Mouse (Mus musculus) large intestine, adult 2 months (tissue): ENCODE measurements around the gene March2. TPM values are rescaled to one million over a fixed set of nuclear protein-coding genes. Genes with fewer than 3 reads are reported as not detected.
"Not testable (repeated sequence)": the region's sequence is repeated elsewhere in the genome, so short reads cannot be mapped to it uniquely, and the experiment has no call there.

Experiments used
- DNase-seq: peaks from one replicate; pipeline ENCODE4 v3.0.0-alpha.2; 2012; ENCODE audit warnings: low read depth, low spot score
- WGBS: fragments of 180-500 bp; shearing (Covaris S2); methylation state at CpG from one replicate; pipeline ENCODE4 v1.1.7; 2018; 5-methylcytosine and 5-hydroxymethylcytosine counted together
- polyA plus RNA-seq: library from polyadenylated mRNA; depleted of rRNA; stranded (reverse); fragments of >200 nt; gene quantifications from 2 replicates; pipeline ENCODE4 v1.2.3, GENCODE M21; 2012; rRNA removed

The March2 gene
- 53.8 and 55.5 TPM in 2 replicates for polyA plus RNA-seq

- peak; percentile 94 for DNase-seq
- WGBS, result under 1% methylated on average over 46 of the region's 46 CpGs
Measured at GRCm38 (mm10) chr17:33718384-33718881, at the start of gene March2. March2 (minus strand) TSS chr17:33718670.

- WGBS, result 60% methylated on average over 3 of the region's 3 CpGs
Measured at GRCm38 (mm10) chr17:33766389-33766788, 47.9 kb upstream of the March2 start.

GRCm38 (mm10) chr17:33760255-33761165, 42.0 kb upstream of the March2 start, which contains the start of gene Rab11b:
Rab11b (minus strand) TSS chr17:33760530.
- 2% methylated on average over 35 of the region's 35 CpGs for WGBS
- peak; percentile 100 for DNase-seq

More at GRCm38 (mm10) chr17:33766389-33766788, 47.9 kb upstream of the March2 start:
- DNase-seq, result no peak

- under 1% methylated on average over 38 of the region's 38 CpGs for WGBS
Measured at GRCm38 (mm10) chr17:33759767-33760254, 41.3 kb upstream of the March2 start.

GRCm38 (mm10) chr17:33757231-33757630, 38.8 kb upstream of the March2 start:
- 16% methylated on average over 4 of the region's 4 CpGs for WGBS
- no peak for DNase-seq

More at GRCm38 (mm10) chr17:33759767-33760254, 41.3 kb upstream of the March2 start:
- peak; percentile 74 for DNase-seq

- DNase-seq, result no peak
- WGBS, result 79% methylated on average over 3 of the region's 3 CpGs
Measured at GRCm38 (mm10) chr17:33756108-33756790, 37.8 kb upstream of the March2 start.

- 39% methylated on average over 10 of the region's 10 CpGs for WGBS
- no peak for DNase-seq
Measured at GRCm38 (mm10) chr17:33755418-33756107, 37.1 kb upstream of the March2 start.

GRCm38 (mm10) chr17:33754656-33755055, 36.2 kb upstream of the March2 start:
- WGBS, result 92% methylated on average over 1 of the region's 1 CpGs
- no peak for DNase-seq

- 93% methylated on average over 2 of the region's 2 CpGs for WGBS
- no peak for DNase-seq
Measured at GRCm38 (mm10) chr17:33752297-33752696, 33.8 kb upstream of the March2 start.

GRCm38 (mm10) chr17:33751181-33751580, 32.7 kb upstream of the March2 start:
- no peak for DNase-seq

GRCm38 (mm10) chr17:33749451-33749850, 31.0 kb upstream of the March2 start:
- 92% methylated on average over 5 of the region's 5 CpGs for WGBS

GRCm38 (mm10) chr17:33746011-33746410, 27.5 kb upstream of the March2 start:
- DNase-seq, result peak; percentile 44
- WGBS, result 34% methylated on average over 2 of the region's 2 CpGs

More at GRCm38 (mm10) chr17:33749451-33749850, 31.0 kb upstream of the March2 start:
- DNase-seq, result no peak

GRCm38 (mm10) chr17:33744686-33745384, 26.4 kb upstream of the March2 start:
- DNase-seq, result no peak
- WGBS, result 63% methylated on average over 5 of the region's 5 CpGs

- DNase-seq, result no peak
- WGBS, result 95% methylated on average over 1 of the region's 1 CpGs
Measured at GRCm38 (mm10) chr17:33742420-33742819, 23.9 kb upstream of the March2 start.

- 74% methylated on average over 10 of the region's 10 CpGs for WGBS
- not testable (repeated sequence) for DNase-seq
Measured at GRCm38 (mm10) chr17:33733526-33733925, 15.1 kb upstream of the March2 start.

GRCm38 (mm10) chr17:33732556-33733083, 14.2 kb upstream of the March2 start:
- WGBS, result 35% methylated on average over 9 of the region's 9 CpGs
- not testable (repeated sequence) for DNase-seq

- DNase-seq, result no peak
Measured at GRCm38 (mm10) chr17:33729215-33729614, 10.7 kb upstream of the March2 start.

GRCm38 (mm10) chr17:33728396-33728795, 9.9 kb upstream of the March2 start:
- 78% methylated on average over 2 of the region's 2 CpGs for WGBS
- no peak for DNase-seq

More at GRCm38 (mm10) chr17:33729215-33729614, 10.7 kb upstream of the March2 start:
- 43% methylated on average over 2 of the region's 2 CpGs for WGBS
